Mouse (Mus musculus): ENCODE measurements around the gene Dpep3.

- TF ChIP-seq POLR2A (IDR thresholded peaks at IDR 0.05; ENCODE audit: low read depth, low read length) (no peak), CTCF (conservative IDR thresholded peaks at IDR 0.05; ENCODE audit: insufficient read depth, insufficient read length, low read depth, low read length) (no peak)
Measured at GRCm38 (mm10) chr8:106004538-106005207, 25.4 kb upstream of the Dpep3 start.
